Mouse (Mus musculus): Measurements from ENCODE around the gene Npcd. TPM values are rescaled to one million over a fixed set of nuclear protein-coding genes. Genes with fewer than 3 reads are reported as not detected.
"Not testable (repeated sequence)": the region's sequence is repeated elsewhere in the genome, so short reads cannot be mapped to it uniquely, and the experiment has no call there.

Npcd gene
- polyA plus RNA-seq, 1 experiment from 2014 or later: 0.26 TPM

DNA sequence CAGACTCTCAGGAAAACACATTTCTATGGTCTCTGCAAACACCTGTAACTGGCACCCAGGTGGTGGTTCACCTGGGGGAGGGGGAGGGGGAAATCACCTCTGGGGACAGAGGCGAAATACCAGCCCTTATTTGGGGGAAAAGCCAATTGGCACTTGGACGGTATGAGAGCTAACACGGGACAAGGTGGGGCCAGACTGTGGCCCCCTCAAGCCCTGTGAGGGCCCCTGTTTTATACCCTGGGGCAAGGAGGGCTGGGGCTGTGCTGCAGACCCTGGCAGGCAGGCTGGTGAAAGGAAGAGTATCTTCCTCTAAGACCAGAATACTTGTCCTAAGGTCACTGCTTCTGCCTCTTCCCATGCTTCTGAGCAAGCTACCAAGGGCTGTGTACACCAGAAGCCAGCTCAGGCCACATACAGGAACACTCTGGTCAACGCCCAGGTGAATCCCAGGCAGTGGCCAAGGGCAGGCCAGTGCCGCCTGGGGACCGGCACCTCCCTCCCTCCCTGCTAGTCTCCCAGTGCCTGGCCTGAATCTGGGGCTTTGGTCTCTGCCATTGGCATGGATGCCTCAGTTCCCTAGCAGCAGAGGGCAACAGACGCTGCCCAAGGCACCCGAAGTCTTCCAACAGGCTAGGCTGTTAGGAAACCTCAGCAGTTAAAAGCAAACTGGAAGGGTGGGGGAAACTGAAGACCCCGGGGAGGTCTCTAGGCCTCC is 7.7 kb downstream of the Npcd start:
- ATAC-seq (ENCODE audit: low FRiP score): no peak
- WGBS: 88% methylated on average over 9 of the region's 9 CpGs

DNA sequence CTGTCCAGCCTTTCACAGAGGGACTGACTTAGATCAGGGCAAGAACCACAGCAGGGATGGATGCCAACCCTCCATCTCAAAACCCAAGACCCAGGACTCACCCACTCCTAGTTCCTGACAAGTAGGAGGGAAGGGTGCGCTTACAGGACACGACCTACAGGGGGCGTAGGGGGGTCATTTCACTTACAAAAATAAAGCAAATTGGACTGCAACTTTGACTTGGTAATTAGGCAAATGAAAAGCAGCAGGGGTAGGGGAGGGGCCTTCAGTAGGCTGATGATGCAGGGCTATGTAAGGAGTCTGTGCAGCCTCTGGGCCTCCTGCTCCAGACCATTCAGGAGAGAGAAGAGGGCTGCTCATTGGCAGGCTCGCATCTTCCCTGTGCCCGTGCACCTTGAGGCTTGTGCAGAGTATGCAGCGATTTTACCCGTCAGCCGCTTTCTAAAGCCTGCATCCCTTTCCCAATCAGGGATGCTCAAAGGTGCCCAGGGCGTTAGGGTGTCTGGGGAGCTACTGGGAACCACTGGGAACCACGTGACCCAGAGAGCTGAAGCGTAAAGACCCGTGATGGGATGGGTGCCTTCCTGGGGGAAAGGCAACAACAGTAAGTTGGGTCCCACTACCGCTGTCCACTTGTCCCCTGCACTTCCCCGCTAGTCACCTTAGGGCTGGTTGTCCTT is 8.8 kb downstream of the Npcd start:
- H3K27ac ChIP-seq (ENCODE audit: low read depth, low read length): no peak overlapping the region
- H3K4me1 ChIP-seq (replicated peaks; ENCODE audit: control insufficient read depth, insufficient read depth, low read length): peaks cover 4% of the 10 kb centered on the region
- ATAC-seq (ENCODE audit: low FRiP score) (no peak), DNase-seq (ENCODE audit: low spot score) (peak; percentile 70)
- H3K27me3 ChIP-seq (ENCODE audit: control insufficient read depth, insufficient read depth, low read length): no peaks in the 10 kb centered on the region
- H3K4me2 ChIP-seq (replicated peaks; ENCODE audit: low read depth, low read length): no peak overlapping the region
- H3K36me3 ChIP-seq (ENCODE audit: control insufficient read depth, insufficient read depth, low read length): 0 out of 2 replicates have a peak, but pooled peaks cover 2% of the 10 kb centered on the region
- H3K9me3 ChIP-seq (ENCODE audit: control insufficient read depth, low read length): no peaks in the 10 kb centered on the region
- no peak overlapping the region for H3K4me3 ChIP-seq (ENCODE audit: low read depth, low read length)
- H3K9ac ChIP-seq (ENCODE audit: low read depth, low read length): no peak overlapping the region
- 50% methylated on average over 14 of the region's 14 CpGs for WGBS

More for the DNA sequence above, 7.7 kb downstream of the Npcd start:
- 0 out of 2 replicates have a peak, but pooled peaks cover 2% of the 10 kb centered on the region for H3K36me3 ChIP-seq (ENCODE audit: control insufficient read depth, insufficient read depth, low read length)
- no peak overlapping the region for H3K4me3 ChIP-seq (ENCODE audit: low read depth, low read length)
- H3K9ac ChIP-seq (ENCODE audit: low read depth, low read length): no peak overlapping the region
- peaks cover 4% of the 10 kb centered on the region for H3K4me1 ChIP-seq (replicated peaks; ENCODE audit: control insufficient read depth, insufficient read depth, low read length)
- H3K9me3 ChIP-seq (ENCODE audit: control insufficient read depth, low read length): no peaks in the 10 kb centered on the region
- H3K4me2 ChIP-seq (replicated peaks; ENCODE audit: low read depth, low read length): no peak overlapping the region
- no peak for DNase-seq (ENCODE audit: low spot score)
- H3K27ac ChIP-seq (ENCODE audit: low read depth, low read length): no peak overlapping the region
- H3K27me3 ChIP-seq (ENCODE audit: control insufficient read depth, insufficient read depth, low read length): no peaks in the 10 kb centered on the region

DNA sequence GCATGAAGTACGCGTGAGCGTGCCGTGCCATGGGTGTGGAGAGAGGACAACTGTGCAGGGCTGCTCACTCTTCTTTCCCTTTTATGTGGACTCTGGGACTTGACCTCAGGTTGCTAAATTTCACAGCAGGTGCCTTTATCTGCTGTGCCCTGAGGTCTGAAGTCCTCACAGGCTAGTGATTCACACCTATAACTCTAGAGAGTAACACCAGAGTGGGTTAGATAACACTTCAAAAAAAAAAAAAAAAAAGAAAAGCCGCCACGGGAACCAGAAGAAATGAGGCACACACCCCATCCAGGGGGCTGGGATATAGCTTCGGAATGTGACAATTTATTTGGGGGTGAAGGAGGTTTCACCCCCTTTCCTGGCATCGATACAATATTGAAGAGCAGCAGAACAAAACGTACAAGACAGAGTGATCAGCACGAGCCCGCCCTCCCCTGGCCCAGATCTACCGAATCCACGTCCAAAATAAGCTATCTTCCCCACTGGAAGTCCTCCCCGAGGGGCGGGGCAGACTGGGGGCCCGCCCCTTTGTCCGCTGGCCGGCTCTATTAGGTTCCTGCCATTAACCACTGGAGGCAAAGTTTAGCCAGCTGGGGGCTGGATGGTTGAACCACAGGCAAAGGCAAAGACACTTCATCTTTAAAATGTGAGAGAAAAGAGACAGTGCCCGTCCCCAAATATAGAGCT is 10.3 kb downstream of the Npcd start:
- no peak overlapping the region for H3K4me3 ChIP-seq (ENCODE audit: low read depth, low read length)
- WGBS: 75% methylated on average over 19 of the region's 19 CpGs
- no peaks in the 10 kb centered on the region for H3K9me3 ChIP-seq (ENCODE audit: control insufficient read depth, low read length)
- H3K4me2 ChIP-seq (replicated peaks; ENCODE audit: low read depth, low read length): no peak overlapping the region
- H3K4me1 ChIP-seq (replicated peaks; ENCODE audit: control insufficient read depth, insufficient read depth, low read length): no peaks in the 10 kb centered on the region; the same call in 1 of the 2 replicates
- H3K27ac ChIP-seq (ENCODE audit: low read depth, low read length): no peak overlapping the region
- H3K36me3 ChIP-seq (ENCODE audit: control insufficient read depth, insufficient read depth, low read length): 0 out of 2 replicates have a peak, but pooled peaks cover 2% of the 10 kb centered on the region
- ATAC-seq (ENCODE audit: low FRiP score): no peak
- DNase-seq (ENCODE audit: low spot score): no peak
- no peaks in the 10 kb centered on the region for H3K27me3 ChIP-seq (ENCODE audit: control insufficient read depth, insufficient read depth, low read length)
- no peak overlapping the region for H3K9ac ChIP-seq (ENCODE audit: low read depth, low read length)

DNA sequence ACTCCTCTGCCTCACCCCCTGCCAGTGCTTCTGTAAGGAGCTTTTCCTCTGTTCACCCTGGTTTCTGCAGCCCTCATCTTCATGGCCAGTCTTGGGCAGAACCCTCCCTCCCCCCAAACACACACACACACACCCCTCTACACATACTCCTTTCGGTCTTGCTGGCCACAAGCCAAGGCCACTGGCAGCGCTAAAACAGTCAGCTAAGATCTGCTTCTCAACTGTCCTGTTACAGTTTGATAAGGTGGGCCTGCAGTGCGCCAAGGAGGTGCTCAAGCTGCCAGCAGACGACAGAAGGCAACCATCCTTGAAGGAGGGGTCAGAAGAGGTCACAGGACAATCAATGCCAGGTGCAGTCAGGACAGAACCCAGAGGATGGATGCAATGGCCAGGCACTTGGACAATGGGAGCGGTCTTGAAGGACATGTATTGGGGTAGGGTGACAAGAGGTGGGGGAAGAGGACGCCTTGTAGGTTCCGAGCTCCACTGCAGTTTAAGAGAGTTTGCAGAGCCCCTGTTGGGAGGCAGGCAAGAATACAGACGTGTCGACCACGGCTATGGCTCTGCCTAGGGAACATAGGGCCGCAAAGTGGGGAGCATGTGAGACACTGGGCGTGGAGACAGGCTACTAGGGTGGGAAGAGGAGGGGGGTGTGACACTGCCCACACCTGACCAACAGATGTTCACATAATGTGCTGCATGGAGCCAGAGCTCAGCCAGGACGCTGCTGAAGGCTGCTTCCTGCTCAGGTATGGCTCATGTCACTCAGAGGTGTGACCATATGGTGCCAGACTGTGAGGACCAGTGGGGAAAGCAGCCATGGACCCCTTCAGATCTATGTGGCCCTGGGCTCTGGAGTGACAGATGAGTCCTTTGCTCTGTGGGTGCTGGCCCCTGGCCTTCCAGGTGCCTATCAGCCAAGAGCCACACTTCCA is 11.5 kb downstream of the Npcd start:
- WGBS: 67% methylated on average over 13 of the region's 13 CpGs
- Histone ChIP-seq H3K4me1 (replicated peaks; ENCODE audit: control insufficient read depth, insufficient read depth, low read length) (no peaks in the 10 kb centered on the region), H3K27ac (ENCODE audit: low read depth, low read length) (0 out of 2 replicates have a peak overlapping the region, but pooled peaks have one; percentile 13), H3K27me3 (ENCODE audit: control insufficient read depth, insufficient read depth, low read length) (no peaks in the 10 kb centered on the region), H3K9me3 (ENCODE audit: control insufficient read depth, low read length) (no peaks in the 10 kb centered on the region), H3K4me3 (ENCODE audit: low read depth, low read length) (no peak overlapping the region), H3K9ac (ENCODE audit: low read depth, low read length) (no peak overlapping the region), H3K4me2 (replicated peaks; ENCODE audit: low read depth, low read length) (no peak overlapping the region), H3K36me3 (ENCODE audit: control insufficient read depth, insufficient read depth, low read length) (no peaks in the 10 kb centered on the region)
- ATAC-seq (ENCODE audit: low FRiP score) (0 out of 2 replicates have a peak, but pooled peaks have one; percentile 10), DNase-seq (ENCODE audit: low spot score) (no peak)

DNA sequence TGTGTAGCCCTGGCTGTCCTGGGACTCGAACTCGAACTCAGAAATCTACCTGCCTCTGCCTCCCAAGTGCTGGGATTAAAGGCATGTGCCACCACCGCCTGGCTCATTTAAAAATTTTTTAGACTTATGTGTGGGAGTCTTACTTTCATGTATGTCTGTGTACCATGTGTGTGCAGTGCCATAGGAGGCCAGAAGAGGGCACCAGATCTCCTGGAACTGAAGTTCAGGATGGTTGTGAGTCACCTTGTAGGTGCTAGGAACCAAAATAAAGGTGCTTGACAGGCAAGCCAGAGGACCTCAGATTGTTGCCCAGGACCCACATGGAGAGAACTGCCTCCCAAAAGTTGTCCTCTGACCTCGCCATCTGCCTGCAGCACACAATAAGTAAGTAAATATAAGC is 15.7 kb downstream of the Npcd start:
- H3K4me3 ChIP-seq (ENCODE audit: low read depth, low read length): no peak overlapping the region
- no peak overlapping the region for H3K27ac ChIP-seq (ENCODE audit: low read depth, low read length)
- no peaks in the 10 kb centered on the region for H3K9me3 ChIP-seq (ENCODE audit: control insufficient read depth, low read length)
- no peak overlapping the region for H3K4me2 ChIP-seq (replicated peaks; ENCODE audit: low read depth, low read length)
- H3K36me3 ChIP-seq (ENCODE audit: control insufficient read depth, insufficient read depth, low read length): no peaks in the 10 kb centered on the region
- ATAC-seq (ENCODE audit: low FRiP score): no peak
- no peaks in the 10 kb centered on the region for H3K27me3 ChIP-seq (ENCODE audit: control insufficient read depth, insufficient read depth, low read length)
- H3K4me1 ChIP-seq (replicated peaks; ENCODE audit: control insufficient read depth, insufficient read depth, low read length): no peaks in the 10 kb centered on the region
- 88% methylated on average over 4 of the region's 4 CpGs for WGBS
- no peak overlapping the region for H3K9ac ChIP-seq (ENCODE audit: low read depth, low read length)
- no peak for DNase-seq (ENCODE audit: low spot score)

DNA sequence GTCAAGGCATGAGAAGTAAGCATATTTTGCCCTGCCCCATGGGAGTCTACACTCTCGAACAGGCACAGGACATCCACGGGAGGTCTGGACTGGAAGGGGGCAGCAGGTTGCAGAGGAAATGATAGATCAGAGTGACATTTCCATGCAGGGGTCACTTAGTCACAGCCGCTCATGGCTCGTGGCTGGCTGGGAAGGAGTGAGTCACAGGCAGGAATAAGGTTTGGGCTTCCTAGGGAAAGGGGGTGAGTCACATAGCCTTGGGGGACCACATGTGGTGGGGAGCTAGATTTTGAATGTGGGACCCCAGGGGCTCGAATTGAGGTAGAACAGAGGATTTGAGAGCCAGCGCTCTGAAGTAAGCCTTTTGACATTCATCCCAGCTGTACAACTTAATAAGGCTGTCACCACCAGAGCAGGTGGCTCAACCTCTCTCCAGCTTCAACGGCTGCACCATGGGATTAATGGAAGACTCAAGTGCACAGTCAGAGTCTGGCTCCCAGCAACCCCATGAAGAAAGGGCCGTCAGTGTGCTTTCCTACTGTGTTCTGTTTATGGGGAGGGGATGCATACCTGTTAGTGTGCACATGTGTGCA is 20.3 kb downstream of the Npcd start:
- H3K27me3 ChIP-seq (ENCODE audit: control insufficient read depth, insufficient read depth, low read length): no peaks in the 10 kb centered on the region
- DNase-seq (ENCODE audit: low spot score) (no peak), ATAC-seq (ENCODE audit: low FRiP score) (no peak)
- no peak overlapping the region for H3K27ac ChIP-seq (ENCODE audit: low read depth, low read length)
- 49% methylated on average over 8 of the region's 8 CpGs for WGBS
- H3K4me3 ChIP-seq (ENCODE audit: low read depth, low read length): no peak overlapping the region
- H3K4me2 ChIP-seq (replicated peaks; ENCODE audit: low read depth, low read length): no peak overlapping the region
- no peaks in the 10 kb centered on the region for H3K4me1 ChIP-seq (replicated peaks; ENCODE audit: control insufficient read depth, insufficient read depth, low read length)
- no peak overlapping the region for H3K9ac ChIP-seq (ENCODE audit: low read depth, low read length)
- H3K9me3 ChIP-seq (ENCODE audit: control insufficient read depth, low read length): no peaks in the 10 kb centered on the region
- no peaks in the 10 kb centered on the region for H3K36me3 ChIP-seq (ENCODE audit: control insufficient read depth, insufficient read depth, low read length)

DNA sequence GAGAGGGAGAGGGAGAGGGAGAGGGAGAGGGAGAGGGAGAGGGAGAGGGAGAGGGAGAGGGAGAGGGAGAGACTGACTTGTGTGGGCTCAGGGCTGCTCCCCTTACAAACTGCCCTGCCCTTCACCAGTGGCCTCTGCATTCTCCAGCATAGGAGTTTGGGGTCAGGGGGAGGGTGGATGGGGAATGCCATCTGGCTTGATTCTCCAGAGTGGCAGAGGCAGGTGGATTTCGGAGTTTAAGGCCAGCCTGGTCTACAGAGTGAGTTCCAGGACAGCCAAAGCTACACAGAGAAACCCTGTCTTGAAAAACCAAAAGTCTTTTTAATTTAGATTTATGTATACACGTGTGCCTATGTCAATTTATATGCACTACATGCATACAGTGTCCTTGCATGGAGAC is 21.2 kb downstream of the Npcd start:
- DNase-seq (ENCODE audit: low spot score): not testable (repeated sequence)

DNA sequence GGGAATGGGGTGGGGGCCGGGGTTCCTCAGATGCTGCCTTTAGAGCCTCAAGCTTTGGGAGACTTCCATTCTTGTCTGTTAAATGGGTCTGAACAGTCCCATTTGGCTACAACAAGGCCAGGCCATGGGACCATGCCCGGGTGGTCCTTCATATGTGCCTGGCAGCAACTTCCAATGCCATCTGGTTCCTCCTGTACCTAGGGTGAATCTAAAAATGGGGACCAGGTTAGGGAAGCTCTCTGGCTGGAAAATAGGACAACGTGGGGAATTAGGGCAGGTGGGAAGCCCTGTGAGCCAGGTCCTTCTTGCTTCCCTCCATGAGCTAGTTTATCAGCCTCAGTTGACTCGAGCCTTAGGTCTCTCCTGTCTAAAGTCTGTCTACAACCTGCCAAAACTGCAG is 23.0 kb downstream of the Npcd start:
- ATAC-seq (ENCODE audit: low FRiP score) (no peak), DNase-seq (ENCODE audit: low spot score) (no peak)
- no peak overlapping the region for H3K4me2 ChIP-seq (replicated peaks; ENCODE audit: low read depth, low read length)
- H3K4me1 ChIP-seq (replicated peaks; ENCODE audit: control insufficient read depth, insufficient read depth, low read length): no peaks in the 10 kb centered on the region
- no peaks in the 10 kb centered on the region for H3K9me3 ChIP-seq (ENCODE audit: control insufficient read depth, low read length)
- 76% methylated on average over 4 of the region's 4 CpGs for WGBS
- H3K27me3 ChIP-seq (ENCODE audit: control insufficient read depth, insufficient read depth, low read length): peaks cover 8% of the 10 kb centered on the region
- H3K4me3 ChIP-seq (ENCODE audit: low read depth, low read length): no peak overlapping the region
- H3K9ac ChIP-seq (ENCODE audit: low read depth, low read length): no peak overlapping the region
- no peak overlapping the region for H3K27ac ChIP-seq (ENCODE audit: low read depth, low read length)
- no peaks in the 10 kb centered on the region for H3K36me3 ChIP-seq (ENCODE audit: control insufficient read depth, insufficient read depth, low read length)

More for the DNA sequence above, 21.2 kb downstream of the Npcd start:
- not testable (repeated sequence) for H3K36me3 ChIP-seq (ENCODE audit: control insufficient read depth, insufficient read depth, low read length); H3K27ac ChIP-seq (ENCODE audit: low read depth, low read length); H3K4me3 ChIP-seq (ENCODE audit: low read depth, low read length); H3K9me3 ChIP-seq (ENCODE audit: control insufficient read depth, low read length); H3K4me1 ChIP-seq (replicated peaks; ENCODE audit: control insufficient read depth, insufficient read depth, low read length); H3K9ac ChIP-seq (ENCODE audit: low read depth, low read length); H3K4me2 ChIP-seq (replicated peaks; ENCODE audit: low read depth, low read length); ATAC-seq (ENCODE audit: low FRiP score); H3K27me3 ChIP-seq (ENCODE audit: control insufficient read depth, insufficient read depth, low read length)
- WGBS: 70% methylated on average over 2 of the region's 2 CpGs
